Mouse (Mus musculus) brain, adult 2 months (tissue): Measurements from ENCODE around the gene Nmrk2.
"Not testable (repeated sequence)": the region's sequence is repeated elsewhere in the genome, so short reads cannot be mapped to it uniquely, and the experiment has no call there.

Experiments used
- DNase-seq: peaks from one replicate; pipeline ENCODE4 v3.0.0; 2011; ENCODE audit warnings: low read depth, low spot score

Gene Nmrk2

DNA sequence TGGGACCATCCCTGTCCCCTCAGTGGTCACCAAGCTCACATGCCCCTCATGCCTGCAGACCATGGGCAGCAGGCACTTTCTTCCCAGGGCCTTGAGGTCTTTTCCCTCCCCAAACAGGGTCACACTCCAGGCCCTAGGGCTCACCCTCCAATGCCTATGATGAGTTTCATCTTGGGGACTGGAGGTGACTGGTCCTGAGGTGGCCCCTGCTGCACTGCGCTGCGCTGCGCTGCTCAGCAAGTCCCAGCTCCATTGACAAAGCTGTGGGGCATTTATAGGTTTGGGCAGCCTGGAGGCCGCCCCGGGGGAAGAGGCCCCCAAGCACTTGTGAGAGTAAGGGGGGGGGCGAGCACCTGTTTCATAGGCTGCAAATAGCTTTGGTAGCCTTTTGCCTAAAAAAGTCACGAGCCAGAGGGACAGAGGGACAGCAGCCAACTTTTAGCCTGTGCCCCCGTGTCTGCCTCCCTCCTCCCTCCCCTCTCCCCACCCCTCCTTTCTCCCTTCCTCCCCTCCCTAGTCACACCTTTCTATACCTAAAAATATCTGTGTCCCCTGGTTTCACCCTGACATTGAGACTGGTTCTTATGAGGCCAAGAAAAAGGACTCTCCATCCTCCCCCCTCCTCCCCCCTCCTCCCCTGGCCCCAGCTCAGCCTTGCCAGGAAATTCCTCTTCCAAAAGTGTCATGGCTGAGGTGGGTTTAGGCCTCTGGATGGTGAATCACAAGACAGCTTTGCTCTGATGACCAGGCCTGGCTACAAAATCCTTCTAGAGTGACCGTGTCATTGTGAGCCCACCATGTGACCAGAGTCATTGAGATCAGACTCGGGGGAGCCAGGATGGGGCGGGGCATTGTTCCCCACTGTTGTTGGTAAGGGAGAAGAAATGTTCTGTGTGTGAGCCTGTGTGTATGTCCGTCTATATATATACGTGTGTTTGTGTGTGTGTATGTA is at the start of gene Nmrk2:
Nmrk2 (minus strand) TSS at position 245 of the 952 bp plus-strand sequence.
- DNase-seq: no peak

DNA sequence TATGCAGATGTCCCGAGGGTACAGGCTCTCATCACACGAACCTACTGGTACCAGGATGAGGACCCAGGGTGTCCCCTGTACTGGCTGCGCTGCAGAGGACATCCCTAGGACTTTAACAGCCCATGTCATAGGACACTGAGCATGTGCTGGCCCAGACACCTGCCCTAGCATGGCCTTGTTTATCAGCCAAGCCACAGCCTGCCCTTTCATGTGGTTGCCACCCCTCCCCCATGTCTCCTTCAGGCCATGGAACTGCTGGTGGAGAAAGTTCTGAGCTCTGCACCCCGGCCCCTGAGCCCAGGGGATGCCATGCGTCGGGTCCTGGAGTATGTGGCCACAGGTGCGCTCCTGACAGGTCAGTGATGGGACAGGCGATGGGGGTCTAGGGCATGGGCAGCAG is 47.6 kb upstream of the Nmrk2 start:
- no peak for DNase-seq

DNA sequence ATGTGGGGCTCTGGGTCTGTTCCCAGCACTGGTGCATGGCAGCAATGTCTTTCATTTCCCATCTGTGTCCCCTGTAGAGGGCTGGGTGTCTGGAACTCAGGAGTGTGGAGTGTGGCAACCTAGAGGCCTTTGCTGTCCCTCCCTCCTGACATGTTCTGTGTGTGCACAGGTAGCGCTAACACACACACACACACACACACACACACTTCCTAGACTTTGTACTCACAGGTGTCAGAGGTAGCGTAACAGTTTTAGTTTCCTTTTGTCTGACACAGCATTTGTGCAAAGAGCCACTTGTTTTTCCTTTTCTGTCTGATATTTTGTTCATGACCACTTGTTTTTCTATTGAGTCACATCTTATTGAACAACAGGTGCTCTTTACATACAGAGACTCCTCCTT is 46.0 kb upstream of the Nmrk2 start:
- DNase-seq: no peak

DNA sequence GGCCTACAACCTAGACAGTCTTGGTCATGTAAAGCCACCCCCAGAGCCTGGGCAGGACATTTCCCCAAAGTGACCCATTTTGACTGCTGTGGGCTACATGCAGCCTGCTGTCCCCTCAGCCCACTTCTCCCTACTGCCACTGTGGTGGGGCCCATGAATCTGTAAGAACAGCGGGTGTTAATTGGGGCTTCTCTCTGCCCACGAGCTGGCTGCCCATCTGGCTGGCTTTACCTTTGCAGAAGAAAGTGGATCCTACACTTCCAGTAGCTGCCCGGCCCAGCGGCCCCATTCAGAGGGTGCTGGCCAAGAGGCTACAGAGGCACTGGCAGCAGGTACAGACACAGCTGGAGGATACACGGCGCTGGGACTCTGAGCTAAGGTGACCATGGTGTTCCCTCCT is 43.3 kb upstream of the Nmrk2 start:
- DNase-seq: peak; percentile 61

DNA sequence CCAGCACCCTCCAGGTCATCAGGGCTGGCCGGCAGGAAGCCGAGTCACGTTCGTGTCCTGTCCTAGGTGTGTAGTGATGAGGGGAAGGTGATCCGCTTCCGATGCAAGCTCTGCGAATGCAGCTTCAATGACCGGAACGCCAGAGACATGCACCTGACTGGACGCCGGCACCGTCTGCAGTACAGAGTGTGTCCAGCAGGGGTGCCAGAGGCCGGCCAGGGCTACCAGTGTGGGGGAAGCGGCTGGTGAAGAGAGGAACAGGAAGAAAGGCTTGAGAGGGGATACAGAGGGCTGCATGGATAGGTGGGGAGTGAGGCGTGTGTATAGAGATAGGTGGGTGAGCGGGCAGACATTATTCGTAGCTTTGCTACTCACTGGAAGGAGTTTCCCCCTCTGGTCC is 42.7 kb upstream of the Nmrk2 start:
- peak; percentile 74 for DNase-seq

DNA sequence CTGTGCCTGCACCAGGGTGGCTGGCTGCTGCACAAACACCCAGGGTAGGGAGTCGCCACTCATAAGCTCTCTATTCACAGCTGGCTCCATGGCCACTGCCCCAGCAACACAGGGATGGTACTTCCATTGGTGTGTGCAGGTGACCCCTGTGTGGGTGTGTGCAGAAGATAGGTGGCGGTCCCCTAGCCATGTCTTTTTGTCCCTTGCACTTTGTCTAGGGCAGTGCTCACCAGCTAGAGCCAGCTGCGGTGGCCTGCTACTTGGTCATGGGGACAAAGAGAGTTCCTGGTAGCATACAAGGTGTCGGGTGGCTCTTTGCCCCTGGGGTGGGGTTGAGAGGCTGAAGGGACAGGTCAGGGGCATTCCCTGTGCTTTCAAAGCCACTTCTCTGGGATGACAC is 42.3 kb upstream of the Nmrk2 start:
- no peak for DNase-seq

DNA sequence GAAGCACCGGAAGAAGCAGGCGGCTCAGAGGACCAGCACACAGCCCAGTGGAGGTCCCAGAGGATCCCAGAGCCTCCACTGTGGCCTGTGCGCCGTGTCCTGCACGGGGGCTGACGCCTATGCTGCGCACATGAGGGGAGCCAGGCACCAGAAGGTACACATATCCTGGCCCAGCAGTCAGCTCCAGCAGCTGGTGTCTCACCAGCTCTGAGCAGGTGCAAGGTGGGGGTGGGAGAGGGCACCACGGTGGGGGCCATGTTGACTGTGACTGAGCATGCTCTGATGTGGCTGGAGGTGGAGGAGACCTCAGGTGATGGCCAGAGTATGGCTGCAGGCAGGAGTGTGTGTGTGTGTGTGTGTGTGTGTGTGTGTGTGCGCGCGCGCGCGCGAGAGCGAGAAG is 40.2 kb upstream of the Nmrk2 start:
- no peak for DNase-seq

DNA sequence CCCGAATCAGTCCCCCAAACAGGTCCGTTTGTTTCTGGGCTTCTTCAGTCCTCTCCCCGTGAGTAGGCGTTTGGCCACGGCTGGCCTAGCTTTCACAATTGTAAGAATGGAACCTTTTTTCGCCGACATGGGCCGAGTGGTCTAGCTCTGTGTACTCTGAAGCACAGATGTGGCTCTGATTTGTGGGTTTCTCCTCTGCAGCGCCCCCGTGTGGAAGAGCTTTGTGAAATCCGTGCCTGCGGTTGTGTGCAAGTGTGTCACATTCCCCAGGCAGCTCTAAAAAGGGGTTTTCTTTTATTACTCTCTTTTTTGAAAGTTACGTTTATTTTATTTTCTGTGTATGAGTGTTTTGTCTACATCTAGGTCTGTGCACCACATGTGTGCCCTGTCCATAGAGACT is 39.0 kb upstream of the Nmrk2 start:
- peak; percentile 84 for DNase-seq

DNA sequence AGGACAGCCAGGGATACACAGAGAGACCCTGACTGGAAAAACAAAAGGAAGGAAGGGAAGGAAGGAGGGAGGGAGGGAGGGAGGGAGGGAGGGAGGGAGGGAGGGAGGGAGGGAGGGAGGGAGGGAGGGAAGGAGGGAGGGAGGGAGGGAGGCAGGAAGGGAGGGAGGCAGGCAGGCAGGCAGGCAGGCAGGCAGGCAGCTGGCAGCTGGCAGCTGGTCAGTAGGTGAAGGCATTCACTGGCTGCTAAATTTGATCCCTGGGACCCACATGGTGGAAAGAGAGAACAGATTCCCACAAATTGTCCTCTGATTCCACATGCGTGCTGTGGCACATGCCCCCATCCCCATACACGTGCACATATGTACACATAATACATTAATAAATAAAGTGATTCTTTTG is 36.8 kb upstream of the Nmrk2 start:
- DNase-seq: no peak

DNA sequence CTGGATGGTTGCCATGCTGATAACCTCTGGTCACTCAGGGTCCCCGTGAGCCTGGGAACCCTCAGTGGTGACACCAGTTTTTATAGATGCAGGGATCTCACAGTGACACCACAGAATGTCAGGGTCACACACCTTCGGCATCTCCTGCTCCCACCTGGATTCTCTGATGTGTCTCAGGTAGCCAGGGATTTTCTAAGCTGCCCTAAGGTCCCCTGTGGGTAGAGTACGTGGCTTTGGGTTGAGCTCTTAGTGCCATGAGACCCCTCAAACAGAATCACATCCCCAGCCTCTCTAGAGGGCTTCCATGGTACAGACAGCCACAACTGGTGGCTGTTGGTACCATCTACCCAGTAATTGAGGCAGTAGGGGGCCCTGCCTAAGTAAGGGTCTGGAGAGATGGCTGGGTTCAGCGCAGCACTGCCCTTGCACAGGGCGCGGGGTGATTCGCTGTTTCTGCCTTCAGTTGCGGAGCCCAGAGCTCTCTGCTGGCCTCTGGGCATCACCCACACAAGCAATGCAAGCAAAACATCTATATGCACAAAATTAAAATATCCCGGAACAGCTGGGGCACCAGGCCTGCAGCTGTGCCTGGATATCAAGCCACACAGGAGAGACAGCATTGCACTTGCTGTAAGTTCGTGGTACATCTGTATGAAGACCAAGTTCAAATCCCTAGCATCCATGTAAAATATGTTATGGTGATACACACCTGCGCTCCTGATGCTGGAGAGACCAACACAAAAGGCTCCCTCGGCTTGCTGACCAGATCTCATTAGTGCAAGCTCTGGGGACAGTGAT is 34.8 kb upstream of the Nmrk2 start:
- no peak for DNase-seq

DNA sequence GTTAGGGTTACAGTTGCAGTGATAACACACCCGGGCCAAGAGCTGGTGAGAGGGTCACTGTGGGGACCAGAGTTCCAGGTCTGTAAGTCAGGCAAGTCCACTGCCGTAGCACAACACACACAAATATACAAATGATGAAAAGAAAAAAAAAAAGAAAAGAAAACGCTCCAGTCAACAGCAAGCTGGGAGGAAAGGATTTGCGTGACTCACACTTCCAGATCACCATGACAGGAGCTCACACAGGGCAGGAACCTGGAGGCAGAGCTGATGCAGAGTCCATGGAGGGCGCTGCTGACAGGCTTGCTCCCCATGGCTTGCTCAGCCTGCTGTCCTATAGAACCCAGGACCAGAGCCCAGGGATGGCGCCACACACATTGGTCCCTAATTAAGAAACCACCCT is 32.4 kb upstream of the Nmrk2 start:
- peak; percentile 61 for DNase-seq

DNA sequence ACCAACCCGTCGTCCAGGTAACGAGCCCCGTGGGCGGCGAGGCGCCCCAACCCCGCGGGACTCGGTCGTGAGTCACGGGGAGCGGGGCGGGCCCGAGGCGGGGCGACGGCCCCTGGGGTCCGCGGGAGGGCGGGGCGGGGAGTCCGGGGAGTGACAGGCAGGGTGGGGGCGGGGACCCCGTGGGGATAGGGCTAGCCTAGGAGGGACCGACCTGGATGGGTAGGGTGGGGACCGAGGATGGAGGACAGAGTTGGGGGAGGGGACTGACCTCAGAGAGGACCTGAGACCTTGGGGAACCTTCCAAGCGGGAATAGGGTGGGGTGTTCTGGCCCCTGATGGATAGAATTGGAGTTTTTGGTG is 31.4 kb upstream of the Nmrk2 start:
- no peak for DNase-seq

DNA sequence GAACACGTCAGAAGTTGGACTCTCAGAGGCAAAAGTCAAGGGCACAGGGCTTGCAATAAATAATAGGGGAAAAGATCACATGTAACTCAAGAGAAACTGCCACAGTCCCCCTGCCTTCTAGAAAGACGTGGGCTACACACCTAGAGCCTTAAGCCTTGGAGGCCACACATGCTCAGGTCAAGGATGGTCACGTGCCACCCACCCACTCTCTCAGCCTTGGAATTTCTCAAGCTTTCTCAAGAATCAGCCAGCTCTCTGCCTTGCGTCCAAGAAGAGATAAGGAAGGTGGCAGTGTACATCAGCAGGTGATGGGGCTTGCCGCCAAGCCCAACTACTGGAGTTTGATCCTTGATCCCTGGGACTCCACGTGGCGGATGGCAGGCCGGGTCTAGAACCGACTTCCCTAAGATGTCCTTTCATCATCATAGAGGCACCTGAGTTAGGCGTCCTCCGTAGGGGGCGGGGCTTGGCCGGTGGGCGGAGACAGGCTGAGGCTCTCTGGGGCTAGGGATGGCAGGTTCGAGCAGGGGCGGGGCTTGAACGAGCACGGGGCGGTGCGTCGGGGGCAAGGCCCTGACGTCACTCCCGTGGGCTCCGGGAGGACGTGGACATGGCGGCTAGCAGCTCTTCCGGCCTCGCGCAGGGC is 30.9 kb upstream of the Nmrk2 start, which contains the start of gene Zfr2:
Zfr2 (plus strand) TSS at position 576 of the 646 bp plus-strand sequence.
- DNase-seq: peak; percentile 96

DNA sequence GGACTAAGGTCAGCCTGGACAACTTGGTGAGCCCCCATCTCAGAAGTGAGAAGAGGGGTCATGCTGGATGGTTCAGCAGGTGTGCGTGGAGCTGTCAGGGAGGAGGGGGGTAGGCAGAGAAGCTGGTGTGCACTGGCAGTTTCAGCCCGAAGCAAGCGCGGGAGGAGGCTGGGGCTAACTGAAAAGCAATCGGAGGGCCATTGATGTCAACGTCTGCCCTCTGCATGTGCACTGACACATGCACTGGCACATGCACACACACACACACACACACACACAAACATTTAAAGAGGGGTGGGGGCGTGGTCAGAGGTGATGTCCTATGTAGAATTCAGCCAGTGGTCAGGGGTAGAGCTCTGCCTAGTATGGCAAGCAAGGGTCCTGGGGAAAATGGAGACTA is 29.6 kb upstream of the Nmrk2 start:
- no peak for DNase-seq

DNA sequence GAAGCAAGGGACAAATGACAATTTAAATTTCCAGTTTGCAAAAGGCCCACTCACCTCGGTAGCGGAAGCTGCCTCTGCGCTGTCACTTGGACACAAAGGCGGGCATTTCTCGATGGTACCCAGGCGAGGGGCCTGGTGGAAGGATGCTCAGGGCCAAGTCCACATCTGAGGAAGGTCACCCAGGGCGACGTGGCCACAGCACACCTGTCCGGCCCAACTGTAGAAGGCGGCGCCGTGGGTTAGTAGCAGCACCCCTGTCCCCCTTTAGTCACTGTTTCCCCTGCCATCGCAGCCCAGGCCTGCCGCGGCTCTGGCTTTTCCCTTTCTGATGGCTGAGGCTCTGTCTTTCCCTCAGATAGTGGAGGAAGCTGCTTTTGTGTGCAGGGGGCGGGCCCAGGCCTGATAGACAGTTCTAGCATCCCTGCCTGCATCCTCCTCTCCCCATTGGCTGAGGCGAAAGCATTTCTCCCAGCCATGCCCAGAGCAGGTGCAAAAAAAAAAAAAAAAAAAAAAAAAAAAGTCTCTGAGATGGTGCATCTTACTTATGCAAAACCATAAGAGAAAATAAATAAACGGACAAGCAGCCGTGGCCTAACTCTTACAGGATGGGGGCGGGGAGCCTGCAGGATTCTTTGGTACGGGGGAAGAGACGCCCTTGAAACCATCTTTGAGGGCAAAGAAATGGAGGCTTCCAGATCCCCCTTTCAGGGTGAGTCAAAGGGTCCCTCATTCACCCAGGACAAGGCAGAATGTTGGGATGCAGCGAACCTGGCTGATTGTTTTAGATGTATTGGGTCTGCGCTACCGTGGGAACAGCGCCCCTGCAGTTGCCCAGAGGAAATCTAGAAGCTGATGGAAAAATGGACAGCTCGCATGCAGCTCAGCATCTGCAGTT is 28.8 kb upstream of the Nmrk2 start, which contains the start of gene Atcay:
Atcay (minus strand) TSS at position 396 of the 895 bp plus-strand sequence.
- DNase-seq: peak; percentile 96

DNA sequence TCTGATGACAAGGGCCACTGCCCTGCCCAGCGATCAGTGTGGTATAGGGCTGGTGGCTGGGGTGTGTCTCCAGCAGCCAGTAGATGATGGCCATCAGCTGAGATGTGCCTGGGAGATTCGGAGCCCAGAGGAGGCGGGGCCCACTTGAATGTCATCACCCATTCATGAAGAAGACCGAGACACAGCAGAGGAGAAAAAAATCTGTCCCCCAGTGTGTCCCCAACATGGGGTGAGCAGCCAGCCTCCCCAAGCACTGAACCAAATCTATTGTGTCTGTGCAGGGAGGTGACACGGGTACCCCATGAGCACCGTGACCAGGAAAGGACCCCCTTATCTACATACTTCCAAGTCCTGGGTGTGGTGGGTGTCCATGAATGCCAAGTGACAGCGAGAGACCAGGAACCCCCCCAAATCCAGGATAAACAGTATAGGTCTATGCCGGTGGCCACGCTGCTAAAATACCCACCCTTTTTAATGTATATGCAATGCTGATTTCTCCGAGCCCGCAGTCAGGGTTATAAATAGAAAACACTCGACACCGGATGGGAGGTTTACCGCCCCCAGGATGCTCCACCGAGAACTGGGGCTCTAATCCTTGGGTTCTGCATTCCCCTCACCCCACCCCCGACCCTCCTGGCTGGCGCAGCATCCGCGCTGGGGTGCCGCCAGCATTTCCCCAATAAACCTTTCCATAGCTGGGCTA is 28.0 kb upstream of the Nmrk2 start:
- peak; percentile 78 for DNase-seq

DNA sequence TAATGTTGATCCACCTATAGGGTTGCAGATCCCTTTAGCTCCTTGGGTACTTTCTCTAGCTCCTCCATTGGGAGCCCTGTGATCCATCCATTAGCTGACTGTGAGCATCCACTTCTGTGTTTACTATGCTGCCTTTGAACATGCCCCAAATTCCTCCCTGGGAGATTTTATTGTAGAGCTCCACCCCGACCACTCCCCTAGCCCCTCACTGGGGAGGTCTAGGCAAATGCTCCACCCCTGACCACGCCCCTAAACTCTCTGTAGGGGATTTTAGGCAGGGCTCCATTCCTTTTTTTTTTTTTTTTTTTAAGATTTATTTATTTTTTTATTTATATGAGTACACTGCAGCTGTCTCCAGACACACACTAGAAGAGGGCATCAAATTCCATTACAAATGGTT is 21.9 kb upstream of the Nmrk2 start:
- DNase-seq: not testable (repeated sequence)

DNA sequence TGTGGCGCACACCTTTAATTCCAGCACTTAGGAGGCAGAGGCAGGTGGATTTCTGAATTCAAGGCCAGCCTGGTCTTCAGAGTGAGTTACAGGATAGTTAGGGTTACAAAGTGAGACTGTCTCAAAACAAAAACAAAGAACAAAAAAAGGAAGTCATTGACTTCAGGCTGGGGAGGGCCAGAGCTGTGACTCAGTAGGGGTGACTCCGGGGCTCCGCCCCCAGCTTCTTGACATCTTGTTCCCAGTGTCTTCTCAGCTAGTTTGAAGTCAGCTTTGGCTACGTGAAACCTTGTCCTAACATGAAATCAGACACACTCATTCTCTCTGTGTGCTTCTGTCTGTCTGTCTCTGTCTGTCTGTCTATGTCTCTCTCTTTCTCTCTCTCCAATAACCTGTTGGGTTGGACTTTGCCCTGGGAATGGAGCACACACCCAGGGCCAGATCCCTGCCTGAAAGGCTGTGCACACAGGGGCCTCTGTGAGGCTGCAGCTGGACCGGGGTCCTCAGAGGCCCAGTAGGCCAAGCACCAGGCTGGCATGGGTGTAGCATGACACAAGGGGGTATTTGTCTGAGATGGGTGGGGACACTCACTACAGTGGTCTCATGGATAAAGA is 19.7 kb upstream of the Nmrk2 start:
- no peak for DNase-seq

DNA sequence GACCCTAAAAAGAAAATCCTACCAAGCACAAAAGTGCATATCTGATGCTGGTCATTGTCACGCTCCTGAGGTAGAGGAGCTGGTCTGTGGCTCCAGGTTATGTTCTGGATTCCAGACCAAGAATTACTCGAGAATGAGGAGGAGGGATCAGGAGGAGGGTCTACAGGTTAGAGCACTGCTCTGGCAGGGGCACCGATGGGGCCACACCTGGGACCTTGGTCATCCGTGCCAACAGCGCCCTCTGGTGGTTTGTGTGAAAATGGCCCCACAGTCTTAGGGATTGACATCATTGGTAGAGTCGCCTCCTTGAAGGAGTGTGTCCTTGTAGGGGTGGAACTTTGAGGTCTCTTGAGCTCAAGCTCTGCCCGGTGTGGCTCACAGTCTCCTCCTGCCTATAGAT is 16.1 kb upstream of the Nmrk2 start:
- DNase-seq: peak; percentile 64

DNA sequence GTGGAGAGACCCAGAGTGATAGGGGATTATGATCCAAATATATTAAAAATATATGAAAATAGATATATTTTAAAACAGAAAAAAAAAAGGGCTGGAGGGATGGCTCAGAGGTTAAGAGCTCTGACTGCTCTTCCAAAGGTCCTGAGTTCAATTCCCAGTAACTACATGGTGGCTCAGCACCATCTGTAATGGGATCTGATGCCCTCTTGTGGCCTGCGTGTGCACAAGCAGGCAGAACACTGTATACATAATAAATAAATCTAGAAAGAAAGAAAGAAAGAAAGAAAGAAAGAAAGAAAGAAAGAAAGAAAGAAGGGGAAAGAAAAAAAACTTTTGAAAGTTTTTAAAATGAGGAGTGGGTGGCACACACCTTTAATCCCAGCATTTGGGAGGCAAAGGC is 15.4 kb upstream of the Nmrk2 start:
- DNase-seq: not testable (repeated sequence)
